Mouse (Mus musculus) E14TG2a.4 (cell line): ENCODE measurements at regions not wholly inside any gene's neighbourhood (a gene's known extent, or its start where the extent isn't known, plus 50 kb on each side); places are given as distances from the start of the nearest gene placed in this dataset.

Experiments
- CTCF ChIP-seq: conservative IDR thresholded peaks from 2 replicates; pipeline ENCODE4 v1.5.1; 2014; ENCODE audit warnings: low read length
- NANOG ChIP-seq: IDR thresholded peaks from 2 replicates; pipeline ENCODE4 v1.6.1; 2014; ENCODE audit warnings: borderline replicate concordance, low read length, mixed read lengths
- POU5F1 ChIP-seq: IDR thresholded peaks from 2 replicates; pipeline ENCODE4 v1.6.1; 2014; ENCODE audit warnings: low read length, borderline replicate concordance

GRCm38 (mm10) chr10:100868360-100868916 lies 278.2 kb downstream of the 1700017N19Rik start:
- TF ChIP-seq CTCF (no peak; the same call in 1 of the 2 replicates), POU5F1 (no peak), NANOG (no peak)
